13 mouse cellular contexts compared by ENCODE assay signal in genomic region chr9:58467345-58468025, GRCm38 (mm10). TPM values are rescaled to one million over a fixed set of nuclear protein-coding genes. Genes with fewer than 3 reads are reported as not detected.
DNase-seq lines count a peak whose midpoint lies in the region; ATAC-seq and TF ChIP-seq lines count a peak whose summit lies in the region.
"Had no signal": no experiment of that assay in that cellular context is flagged by ENCODE, and none has a peak within 500 bp of the region (broad histone marks: within the 10 kb centered on the region; RNA-seq: fewer than 3 reads in every experiment).

No protein-coding gene starts in this region.

- 0 out of 2 replicates have a peak, but pooled peaks have one; percentile 28 for ATAC-seq in heart, embryonic 16.5 days (replicated peaks; ENCODE audit: extremely low read depth, insufficient read depth, low FRiP score)
- ATAC-seq in neural tube, embryonic 13.5 days (ENCODE audit: low read depth), result peak; percentile 47
- ATAC-seq: intestine, embryonic 15.5 days had no signal

- no peaks in the 10 kb centered on the region; the same call in 1 of the 2 replicates for H3K27me3 ChIP-seq in heart, embryonic 16.5 days (ENCODE audit: control insufficient read depth, insufficient read depth, low read length)
- peaks cover 6% of the 10 kb centered on the region; the same call in 1 of the 2 replicates for H3K27me3 ChIP-seq in heart, embryonic 10.5 days (ENCODE audit: insufficient read depth, poor library complexity, severe bottlenecking)
- H3K27me3 ChIP-seq in neural tube, embryonic 13.5 days, result no peaks in the 10 kb centered on the region
- H3K27me3 ChIP-seq: intestine, embryonic 15.5 days; lung, embryonic 15.5 days; stomach, embryonic 15.5 days had no signal

- no peak overlapping the region for H3K27ac ChIP-seq in heart, embryonic 16.5 days (ENCODE audit: low read length)
- no peak overlapping the region for H3K27ac ChIP-seq in heart, embryonic 10.5 days
- H3K27ac ChIP-seq in neural tube, embryonic 13.5 days (replicated peaks), result no peak overlapping the region
- peak overlapping the region; percentile 61 for H3K27ac ChIP-seq in left cerebral cortex, adult 2 months
- H3K27ac ChIP-seq: intestine, embryonic 15.5 days; lung, embryonic 15.5 days; stomach, embryonic 15.5 days had no signal

- TF ChIP-seq CTCF in left cerebral cortex, adult 2 months (IDR thresholded peaks at IDR 0.05), result no peak

- no peaks in the 10 kb centered on the region for H3K9me3 ChIP-seq in heart, embryonic 16.5 days (replicated peaks; ENCODE audit: control insufficient read depth, low read length)
- no peaks in the 10 kb centered on the region for H3K9me3 ChIP-seq in heart, embryonic 10.5 days
- H3K9me3 ChIP-seq in neural tube, embryonic 13.5 days, result no peaks in the 10 kb centered on the region
- H3K9me3 ChIP-seq: intestine, embryonic 15.5 days; lung, embryonic 15.5 days; stomach, embryonic 15.5 days had no signal

- 50% methylated on average over 5 of the region's 5 CpGs for WGBS in heart, embryonic 16.5 days
- WGBS in heart, embryonic 10.5 days, result 69% methylated on average over 5 of the region's 5 CpGs
- 61% methylated on average over 5 of the region's 5 CpGs for WGBS in neural tube, embryonic 13.5 days

- intact Hi-C loops in left cerebral cortex, adult 2 months (cut with DNase I), result loop anchor here (1.0 kb wide), 1 partner anchor 25 kb away; no protein-coding TSS in a partner anchor

- peaks cover 5% of the 10 kb centered on the region for H3K4me1 ChIP-seq in heart, embryonic 16.5 days (ENCODE audit: control insufficient read depth, insufficient read depth, low read length)
- no peaks in the 10 kb centered on the region; the same call in 1 of the 2 replicates for H3K4me1 ChIP-seq in heart, embryonic 10.5 days
- peaks cover 14% of the 10 kb centered on the region for H3K4me1 ChIP-seq in neural tube, embryonic 13.5 days (replicated peaks)
- H3K4me1 ChIP-seq: intestine, embryonic 15.5 days; lung, embryonic 15.5 days; stomach, embryonic 15.5 days had no signal

- H3K4me3 ChIP-seq in heart, embryonic 16.5 days (ENCODE audit: low read length), result no peak overlapping the region
- no peak overlapping the region for H3K4me3 ChIP-seq in heart, embryonic 10.5 days
- no peak overlapping the region for H3K4me3 ChIP-seq in neural tube, embryonic 13.5 days
- no peak overlapping the region for H3K4me3 ChIP-seq in left cerebral cortex, adult 2 months
- H3K4me3 ChIP-seq: intestine, embryonic 15.5 days; lung, embryonic 15.5 days; stomach, embryonic 15.5 days had no signal

- H3K9ac ChIP-seq in heart, embryonic 16.5 days (ENCODE audit: low read length), result no peak overlapping the region
- H3K9ac ChIP-seq in neural tube, embryonic 13.5 days, result no peak overlapping the region
- H3K9ac ChIP-seq: intestine, embryonic 15.5 days; lung, embryonic 15.5 days; stomach, embryonic 15.5 days had no signal

- no peak overlapping the region; the same call in 1 of the 2 replicates for H3K4me2 ChIP-seq in heart, embryonic 16.5 days (ENCODE audit: low read depth, low read length)
- no peak overlapping the region for H3K4me2 ChIP-seq in neural tube, embryonic 13.5 days
- H3K4me2 ChIP-seq: intestine, embryonic 15.5 days; lung, embryonic 15.5 days; stomach, embryonic 15.5 days had no signal

- DNase-seq in heart, embryonic 10.5 days (ENCODE audit: low spot score), result no peak
- DNase-seq in neural tube, embryonic 10.5 days (ENCODE audit: extremely low spot score, low spot score), result no peak
- DNase-seq in left cerebral cortex, adult 2 months (ENCODE audit: extremely low spot score in 1 of 2, low spot score in 2 of 2), result peak; percentile 42 to 55
- DNase-seq in retina, embryonic 14.5 days (ENCODE audit: low spot score), result no peak
- no peak for DNase-seq in adrenal gland, postnatal 4 days (ENCODE audit: low spot score in 2 of 2)
- DNase-seq: cerebellum, postnatal 10 days; gastrocnemius, postnatal 14 days; kidney, postnatal 14 days had no signal

- no peaks in the 10 kb centered on the region for H3K36me3 ChIP-seq in heart, embryonic 16.5 days (ENCODE audit: control insufficient read depth, insufficient read depth)
- no peaks in the 10 kb centered on the region for H3K36me3 ChIP-seq in heart, embryonic 10.5 days
- no peaks in the 10 kb centered on the region for H3K36me3 ChIP-seq in neural tube, embryonic 13.5 days
- H3K36me3 ChIP-seq: intestine, embryonic 15.5 days; lung, embryonic 15.5 days; stomach, embryonic 15.5 days had no signal

RNA-seq across cellular contexts. Expression of gene Insyn1, which starts 20.9 kb away (rescaled TPM):
- 0.54 and 0.66 TPM in 2 replicates for polyA plus RNA-seq in heart, embryonic 16.5 days (2015; fragmentation: Nextera tagmentation; extraction: Ambion mirVana)
- polyA plus RNA-seq in heart, embryonic 10.5 days (2016; fragmentation: Nextera tagmentation; extraction: Ambion mirVana), result 1.2 and 1.3 TPM in 2 replicates
- 6.8 and 7.9 TPM in 2 replicates for polyA plus RNA-seq in neural tube, embryonic 13.5 days (2015; fragmentation: Nextera tagmentation; extraction: Ambion mirVana)
- total RNA-seq in left cerebral cortex, adult 2 months (2021), result 100 to 1,000 TPM; 214 to 230 TPM
- total RNA-seq in adrenal gland, postnatal 4 days (2021), result 10 to 100 TPM; 13.1 to 14.5 TPM

Comparison
In these comparisons a context has a peak if more than half of its experiments do, and no peak if none do; other contexts are left out.
1. DNase-seq: peak in left cerebral cortex, adult 2 months (2 of 2); none in heart, embryonic 10.5 days (single experiment), neural tube, embryonic 10.5 days (single experiment), retina, embryonic 14.5 days (single experiment) and adrenal gland, postnatal 4 days (0 of 2).